In genomic region chr1:158490175-158490574, GRCm38 (mm10) we compare ENCODE assay signal across 16 mouse cellular contexts.
DNase-seq lines count a peak whose midpoint lies in the region; ATAC-seq lines count a peak whose summit lies in the region.
"Had no signal": no experiment of that assay in that cellular context is flagged by ENCODE, and none has a peak within 500 bp of the region (broad histone marks: within the 10 kb centered on the region; RNA-seq: fewer than 3 reads in every experiment).

No protein-coding gene starts in this region.

- H3K9me3 ChIP-seq in forebrain, embryonic 10.5 days = no peaks in the 10 kb centered on the region
- no peaks in the 10 kb centered on the region for H3K9me3 ChIP-seq in hindbrain, embryonic 13.5 days
- H3K9me3 ChIP-seq in midbrain, embryonic 14.5 days (ENCODE audit: control insufficient read depth, low read length) = no peaks in the 10 kb centered on the region
- H3K9me3 ChIP-seq: embryonic facial prominence, embryonic 13.5 days; intestine, embryonic 15.5 days; liver, embryonic 13.5 days had no signal

- no peaks in the 10 kb centered on the region for H3K27me3 ChIP-seq in forebrain, embryonic 10.5 days (ENCODE audit: poor library complexity, severe bottlenecking)
- no peaks in the 10 kb centered on the region for H3K27me3 ChIP-seq in hindbrain, embryonic 13.5 days
- H3K27me3 ChIP-seq in midbrain, embryonic 14.5 days (ENCODE audit: control insufficient read depth, insufficient read depth, low read length) = no peaks in the 10 kb centered on the region
- H3K27me3 ChIP-seq: embryonic facial prominence, embryonic 13.5 days; intestine, embryonic 15.5 days; liver, embryonic 13.5 days; megakaryocyte, embryonic 14.5 days had no signal

- H3K4me1 ChIP-seq in forebrain, embryonic 10.5 days = peaks cover 22% of the 10 kb centered on the region
- H3K4me1 ChIP-seq in hindbrain, embryonic 13.5 days (replicated peaks) = peaks cover 36% of the 10 kb centered on the region
- H3K4me1 ChIP-seq in midbrain, embryonic 14.5 days (ENCODE audit: control insufficient read depth, insufficient read depth, low read length) = peaks cover 19% of the 10 kb centered on the region
- H3K4me1 ChIP-seq: intestine, embryonic 15.5 days; liver, embryonic 13.5 days; megakaryocyte, embryonic 14.5 days had no signal

- ATAC-seq in hindbrain, embryonic 13.5 days (ENCODE audit: low FRiP score) = 0 out of 2 replicates have a peak, but pooled peaks have one; percentile 44
- ATAC-seq in midbrain, embryonic 14.5 days (ENCODE audit: low FRiP score, low TSS enrichment) = no peak

- no peaks in the 10 kb centered on the region for H3K36me3 ChIP-seq in forebrain, embryonic 10.5 days (replicated peaks)
- no peaks in the 10 kb centered on the region for H3K36me3 ChIP-seq in hindbrain, embryonic 13.5 days
- H3K36me3 ChIP-seq in midbrain, embryonic 14.5 days (ENCODE audit: control insufficient read depth, insufficient read depth, low read length) = no peaks in the 10 kb centered on the region
- H3K36me3 ChIP-seq: embryonic facial prominence, embryonic 13.5 days; intestine, embryonic 15.5 days; liver, embryonic 13.5 days had no signal

- H3K4me3 ChIP-seq in forebrain, embryonic 10.5 days = no peak overlapping the region
- no peak overlapping the region for H3K4me3 ChIP-seq in hindbrain, embryonic 13.5 days
- H3K4me3 ChIP-seq in midbrain, embryonic 14.5 days (replicated peaks; ENCODE audit: low read depth, low read length) = no peak overlapping the region
- H3K4me3 ChIP-seq: embryonic facial prominence, embryonic 13.5 days; intestine, embryonic 15.5 days; liver, embryonic 13.5 days; megakaryocyte, embryonic 14.5 days had no signal

- 23% methylated on average over 1 of the region's 1 CpGs for WGBS in forebrain, embryonic 10.5 days
- 24% methylated on average over 1 of the region's 1 CpGs for WGBS in hindbrain, embryonic 13.5 days
- 17% methylated on average over 1 of the region's 1 CpGs for WGBS in midbrain, embryonic 14.5 days

- 0 out of 2 replicates have a peak overlapping the region, but pooled peaks have one; percentile 39 for H3K9ac ChIP-seq in hindbrain, embryonic 13.5 days
- no peak overlapping the region for H3K9ac ChIP-seq in midbrain, embryonic 14.5 days (replicated peaks; ENCODE audit: low read length)
- H3K9ac ChIP-seq: embryonic facial prominence, embryonic 13.5 days; intestine, embryonic 15.5 days; liver, embryonic 13.5 days had no signal

- no peak overlapping the region for H3K4me2 ChIP-seq in hindbrain, embryonic 13.5 days
- H3K4me2 ChIP-seq in midbrain, embryonic 14.5 days (ENCODE audit: low read length) = no peak overlapping the region
- H3K4me2 ChIP-seq: embryonic facial prominence, embryonic 13.5 days; intestine, embryonic 15.5 days; liver, embryonic 13.5 days had no signal

- DNase-seq in cerebellum, postnatal 14 days = peak; percentile 34 to 64
- DNase-seq in cerebellum, adult 9-11 months = no peak
- DNase-seq in forebrain, embryonic 10.5 days (ENCODE audit: extremely low spot score, low spot score) = no peak
- peak; percentile 32 for DNase-seq in midbrain, embryonic 14.5 days
- DNase-seq in ovary, postnatal 10 days (ENCODE audit: low spot score) = no peak
- DNase-seq in adipocyte (ENCODE audit: low spot score) = no peak
- DNase-seq in lung, postnatal 4 days = no peak
- DNase-seq: cerebellum, adult 11-12 months; heart, postnatal 10 days; kidney, postnatal 14 days; liver, embryonic 13.5 days; thymus, postnatal 25 days had no signal

- peak overlapping the region; percentile 77 for H3K27ac ChIP-seq in forebrain, embryonic 10.5 days
- peak overlapping the region; percentile 81 for H3K27ac ChIP-seq in hindbrain, embryonic 13.5 days
- H3K27ac ChIP-seq in midbrain, embryonic 14.5 days (replicated peaks; ENCODE audit: low read depth, low read length) = peak overlapping the region; percentile 53
- H3K27ac ChIP-seq: embryonic facial prominence, embryonic 13.5 days; intestine, embryonic 15.5 days; liver, embryonic 13.5 days had no signal

Comparison
In these comparisons a context has a peak if more than half of its experiments do, and no peak if none do; other contexts are left out.
1. DNase-seq: peak in cerebellum, postnatal 14 days (2 of 2) and midbrain, embryonic 14.5 days (single experiment); none in cerebellum, adult 9-11 months (single experiment), forebrain, embryonic 10.5 days (single experiment), ovary, postnatal 10 days (single experiment), adipocyte (single experiment) and lung, postnatal 4 days (0 of 2).
2. Peak in every context shown above with its lines, with median percentiles within 50 percentile points of each other: H3K27ac ChIP-seq.